In the genomic region with DNA sequence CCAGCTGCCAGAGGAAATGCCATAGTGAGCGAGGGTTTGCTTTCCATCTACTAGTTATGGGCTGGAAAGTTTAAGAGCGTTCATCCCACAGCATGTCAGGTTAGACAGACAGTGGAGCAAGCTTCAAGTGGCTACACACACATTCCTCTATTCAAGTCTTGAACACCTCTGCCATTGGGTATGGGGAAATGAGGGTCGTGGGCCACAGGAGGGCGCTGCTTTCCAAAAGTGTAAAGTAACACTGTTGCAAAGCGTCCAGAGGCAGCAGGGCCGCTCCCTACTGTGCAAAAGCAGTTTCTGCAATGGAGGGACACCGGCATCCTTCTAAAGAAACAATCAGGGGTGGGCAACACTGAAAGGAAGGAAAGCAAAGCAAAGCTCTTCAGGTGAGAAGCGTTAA, we compare ENCODE assay signal across 10 mouse cellular contexts.
A peak's percentile ranks its signal among the peaks of the same experiment; 100 is the strongest.
DNase-seq lines count a peak whose midpoint lies in the region; ATAC-seq and TF ChIP-seq lines count a peak whose summit lies in the region.
"Had no signal": no experiment of that assay in that cellular context is flagged by ENCODE, and none has a peak within 500 bp of the region (broad histone marks: within the 10 kb centered on the region; RNA-seq: fewer than 3 reads in every experiment).

No protein-coding gene starts in this region.

- H3K4me3 ChIP-seq in lung, adult 2 months (replicated peaks; ENCODE audit: extremely low read depth, low read depth, low read length): no peak overlapping the region
- H3K4me3 ChIP-seq in testis, adult 2 months (ENCODE audit: control insufficient read depth, low read depth, low read length): no peak overlapping the region
- H3K4me3 ChIP-seq: megakaryocyte, embryonic 14.5 days; neural tube, embryonic 12.5 days had no signal

- no peak for TF ChIP-seq POLR2A in lung, adult 2 months (IDR thresholded peaks at IDR 0.05; ENCODE audit: borderline replicate concordance, extremely low read depth, low read depth, low read length)
- no peak for TF ChIP-seq POLR2A in brain, embryonic 14.5 days (IDR thresholded peaks at IDR 0.05; ENCODE audit: borderline replicate concordance, extremely low read depth, insufficient read depth, insufficient read length, poor library complexity, severe bottlenecking)
- TF ChIP-seq POLR2A in testis, adult 2 months (IDR thresholded peaks at IDR 0.05; ENCODE audit: control insufficient read depth, low read depth, low read length): no peak

- H3K4me1 ChIP-seq in lung, adult 2 months (ENCODE audit: control insufficient read depth, insufficient read depth, low read length): no peaks in the 10 kb centered on the region; the same call in 1 of the 2 replicates
- H3K4me1 ChIP-seq in testis, adult 2 months (ENCODE audit: control insufficient read depth, insufficient read depth, low read length): no peaks in the 10 kb centered on the region; the same call in 1 of the 2 replicates
- H3K4me1 ChIP-seq: neural tube, embryonic 12.5 days had no signal

- no peak for ATAC-seq in megakaryocyte, adult 5-6 weeks (ENCODE audit: poor library complexity, severe bottlenecking)

- 78% methylated on average over 8 of the region's 8 CpGs for whole genome bisulfite sequencing in lung, adult 2 months

- no peak overlapping the region for H3K27ac ChIP-seq in testis, adult 2 months (ENCODE audit: control insufficient read depth, insufficient read depth, low read depth, low read length)
- H3K27ac ChIP-seq: neural tube, embryonic 12.5 days had no signal

- no peaks in the 10 kb centered on the region for H3K36me3 ChIP-seq in testis, adult 2 months (ENCODE audit: control insufficient read depth, insufficient read depth, low read length)

- H3K27me3 ChIP-seq in testis, adult 2 months (ENCODE audit: control insufficient read depth, insufficient read depth, low read length): no peaks in the 10 kb centered on the region
- H3K27me3 ChIP-seq: neural tube, embryonic 12.5 days had no signal

- peak; percentile 23 for DNase-seq in embryo, embryonic 10 days (ENCODE audit: low spot score)
- no peak for DNase-seq in embryo, embryonic 9.5 days (ENCODE audit: extremely low spot score)
- peak; percentile 25 for DNase-seq in lung, adult 2 months
- DNase-seq in lung, postnatal 10 days: no peak
- DNase-seq in brain, embryonic 14.5 days (ENCODE audit: low read depth): no peak
- no peak for DNase-seq in heart, postnatal 36 days

- intact Hi-C loops in heart, postnatal 36 days (cut with DNase I): no loop called here

- TF ChIP-seq CTCF in lung, adult 2 months (IDR thresholded peaks at IDR 0.05; ENCODE audit: insufficient read depth, low read length): 0 out of 2 replicates have a peak, but pooled peaks have one; percentile 21
- peak; percentile 4; the same call in 1 of the 2 replicates for TF ChIP-seq CTCF in brain, embryonic 14.5 days (IDR thresholded peaks at IDR 0.05; ENCODE audit: borderline replicate concordance, extremely low read depth, insufficient read depth, insufficient read length)
- peak; percentile 29; the same call in 1 of the 2 replicates for TF ChIP-seq CTCF in testis, adult 2 months (IDR thresholded peaks at IDR 0.05; ENCODE audit: control insufficient read depth, insufficient read depth, insufficient replicate concordance, low read depth, low read length)

Comparison
In these comparisons a context has a peak if more than half of its experiments do, and no peak if none do; other contexts are left out.
1. DNase-seq: peak in embryo, embryonic 10 days (single experiment) and lung, adult 2 months (single experiment); none in embryo, embryonic 9.5 days (single experiment), lung, postnatal 10 days (single experiment), brain, embryonic 14.5 days (single experiment) and heart, postnatal 36 days (0 of 2).
2. Peak in every context shown above with its lines, with median percentiles within 50 percentile points of each other: CTCF ChIP-seq.